Mouse (Mus musculus) kidney, adult 2 months (tissue): ENCODE data around the gene Ptprk.

Source experiments
- CTCF ChIP-seq: fragments of 200-500 bp; conservative IDR thresholded peaks from 2 replicates; pipeline ENCODE4 v1.5.1; 2011; ENCODE audit warnings: low read depth, mild to moderate bottlenecking, control low read depth, low read length, moderate library complexity, mixed read lengths; ENCODE audit not compliant: insufficient read depth, insufficient read length
- POLR2A ChIP-seq: fragments of 200-500 bp; IDR thresholded peaks from one replicate; pipeline ENCODE4 v1.6.1; 2011; ENCODE audit warnings: low read depth, low read length, control low read depth

DNA sequence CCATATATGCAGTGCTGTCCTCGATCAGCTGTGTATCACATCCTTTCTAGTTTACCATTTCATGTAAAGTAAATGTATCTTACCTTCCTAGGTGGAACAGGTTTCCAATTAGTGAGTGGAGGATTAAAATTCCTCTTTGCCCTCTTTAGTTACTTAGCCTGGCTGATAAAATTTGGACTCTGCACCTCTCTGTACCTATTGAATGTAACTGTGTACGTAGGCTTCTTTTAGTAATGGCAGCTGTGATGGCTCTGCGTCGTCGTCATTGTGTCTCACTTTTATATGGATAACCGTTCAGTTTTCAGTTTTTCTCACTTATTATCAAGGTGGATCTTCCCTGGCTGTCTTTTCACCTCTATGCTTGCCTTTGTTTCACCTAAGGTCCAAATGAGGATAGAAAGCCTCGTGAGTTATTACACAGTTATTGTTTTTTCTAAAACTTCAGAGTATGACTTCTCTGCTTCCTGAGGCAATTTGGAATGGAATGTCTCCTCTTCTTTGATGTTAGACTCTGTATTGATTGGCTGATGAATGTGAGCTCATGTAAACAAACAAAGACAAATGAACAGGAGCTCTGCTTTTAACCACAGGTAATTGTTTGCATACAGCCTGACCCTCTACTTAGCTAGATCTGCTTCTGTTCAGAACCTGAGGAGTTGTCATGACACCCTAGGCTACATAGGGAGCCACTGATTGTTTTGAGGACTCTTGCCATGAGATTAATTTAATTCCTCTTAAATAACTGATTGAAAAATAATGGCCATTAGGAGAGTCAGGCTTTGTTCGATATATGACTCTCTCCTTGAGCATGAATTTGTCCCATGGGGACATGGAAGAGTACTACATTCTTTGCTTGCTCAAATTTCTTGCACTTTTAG is 197.3 kb downstream of the Ptprk start:
- TF ChIP-seq CTCF (no peak), POLR2A (no peak)
